Mouse (Mus musculus): ENCODE measurements around the gene Itgad.

GRCm38 (mm10) chr7:128204179-128204578 is 50.0 kb downstream of the Itgad start:
- TF ChIP-seq POLR2A (IDR thresholded peaks at IDR 0.05; ENCODE audit: low read depth, low read length) (no peak), CTCF (IDR thresholded peaks at IDR 0.05; ENCODE audit: extremely low read depth, insufficient read depth, insufficient read length, insufficient replicate concordance) (no peak)

All from spleen, adult 2 months (tissue).